Mouse (Mus musculus) liver, postnatal 0 days (tissue): ENCODE measurements around the gene Cflar. TPM values are rescaled to one million over a fixed set of nuclear protein-coding genes. Genes with fewer than 3 reads are reported as not detected.

Experiments
- ATAC-seq: fragments of 200-750 bp; cut with Nextera tagmentation; 2 replicates; pipeline ENCODE4 v1.8.0; 2017; ENCODE audit warnings: mild to moderate bottlenecking, moderate library complexity
- DNase-seq: peaks from one replicate; pipeline ENCODE4 v3.0.0-alpha.2; 2016
- H3K27ac ChIP-seq: fragments of 300-500 bp; sonication (generic); 2 replicates; pipeline ENCODE4 v1.5.1; 2014; ENCODE audit warnings: antibody characterized with exemption, moderate library complexity, mild to moderate bottlenecking, low read depth
- H3K27me3 ChIP-seq: fragments of 300-500 bp; sonication (generic); 2 replicates; pipeline ENCODE4 v1.6.1; 2014; ENCODE audit warnings: low read length, control low read depth, mixed read lengths; ENCODE audit not compliant: insufficient read depth
- H3K36me3 ChIP-seq: fragments of 300-500 bp; sonication (generic); replicated peaks from 2 replicates; pipeline ENCODE4 v1.6.1; 2014; ENCODE audit warnings: mild to moderate bottlenecking, control low read depth, low read length, moderate library complexity, mixed read lengths; ENCODE audit not compliant: insufficient read depth
- H3K4me1 ChIP-seq: fragments of 300-500 bp; sonication (generic); 2 replicates; pipeline ENCODE4 v1.6.1; 2014; ENCODE audit warnings: antibody characterized with exemption, mild to moderate bottlenecking, control low read depth; ENCODE audit not compliant: insufficient read depth
- H3K4me2 ChIP-seq: fragments of 300-500 bp; sonication (generic); 2 replicates; pipeline ENCODE4 v1.6.1; 2014; ENCODE audit warnings: low read depth, mild to moderate bottlenecking, low read length, moderate library complexity, mixed read lengths
- H3K4me3 ChIP-seq: fragments of 300-500 bp; sonication (generic); 2 replicates; pipeline ENCODE4 v1.5.1; 2014; ENCODE audit warnings: low read depth, low read length
- H3K9ac ChIP-seq: fragments of 300-500 bp; sonication (generic); replicated peaks from 2 replicates; pipeline ENCODE4 v1.6.1; 2014; ENCODE audit warnings: mild to moderate bottlenecking, moderate library complexity
- H3K9me3 ChIP-seq: fragments of 300-500 bp; sonication (generic); 2 replicates; pipeline ENCODE4 v1.6.1; 2016; ENCODE audit warnings: mild to moderate bottlenecking, control low read depth, low read length, mixed read lengths
- CTCF ChIP-seq: sonication (generic); IDR thresholded peaks from 2 replicates; pipeline ENCODE4 v1.5.1; 2016; ENCODE audit warnings: antibody characterized with exemption, low read depth
- EP300 ChIP-seq: IDR thresholded peaks from 2 replicates; pipeline ENCODE4 v1.6.1; 2016; ENCODE audit warnings: antibody characterized with exemption, low read depth, mild to moderate bottlenecking
- WGBS: fragments of 180-500 bp; shearing (Covaris S2); extraction: QIAGEN DNeasy Blood & Tissue Kit; methylation state at CpG from one replicate; pipeline ENCODE4 v1.1.7; 2014; ENCODE audit not compliant: insufficient replicate concordance; 5-methylcytosine and 5-hydroxymethylcytosine counted together
- polyA plus RNA-seq: library from polyadenylated mRNA; unstranded; fragments of >200 nt; fragmentation: Nextera tagmentation; extraction: Ambion mirVana; gene quantifications from 2 replicates; pipeline ENCODE4 v1.2.1, GENCODE M21; 2015

The Cflar gene
- polyA plus RNA-seq, 1 experiment from 2014 or later, result 30.2 TPM

GRCm38 (mm10) chr1:58727019-58727746 lies 15.9 kb downstream of the Cflar start:
- DNase-seq, result no peak
- Histone ChIP-seq H3K9ac (no peak overlapping the region), H3K4me2 (no peak overlapping the region), H3K27ac (peak overlapping the region; percentile 61), H3K4me1 (peaks cover 4% of the 10 kb centered on the region), H3K4me3 (no peak overlapping the region), H3K9me3 (no peaks in the 10 kb centered on the region), H3K27me3 (no peaks in the 10 kb centered on the region), H3K36me3 (peaks cover 36% of the 10 kb centered on the region)
- peak; percentile 41 for ATAC-seq
- TF ChIP-seq EP300 (0 out of 2 replicates have a peak, but pooled peaks have one; percentile 25), CTCF (peak; percentile 20; the same call in 1 of the 2 replicates)
- 57% methylated on average over 1 of the region's 1 CpGs for WGBS

DNA sequence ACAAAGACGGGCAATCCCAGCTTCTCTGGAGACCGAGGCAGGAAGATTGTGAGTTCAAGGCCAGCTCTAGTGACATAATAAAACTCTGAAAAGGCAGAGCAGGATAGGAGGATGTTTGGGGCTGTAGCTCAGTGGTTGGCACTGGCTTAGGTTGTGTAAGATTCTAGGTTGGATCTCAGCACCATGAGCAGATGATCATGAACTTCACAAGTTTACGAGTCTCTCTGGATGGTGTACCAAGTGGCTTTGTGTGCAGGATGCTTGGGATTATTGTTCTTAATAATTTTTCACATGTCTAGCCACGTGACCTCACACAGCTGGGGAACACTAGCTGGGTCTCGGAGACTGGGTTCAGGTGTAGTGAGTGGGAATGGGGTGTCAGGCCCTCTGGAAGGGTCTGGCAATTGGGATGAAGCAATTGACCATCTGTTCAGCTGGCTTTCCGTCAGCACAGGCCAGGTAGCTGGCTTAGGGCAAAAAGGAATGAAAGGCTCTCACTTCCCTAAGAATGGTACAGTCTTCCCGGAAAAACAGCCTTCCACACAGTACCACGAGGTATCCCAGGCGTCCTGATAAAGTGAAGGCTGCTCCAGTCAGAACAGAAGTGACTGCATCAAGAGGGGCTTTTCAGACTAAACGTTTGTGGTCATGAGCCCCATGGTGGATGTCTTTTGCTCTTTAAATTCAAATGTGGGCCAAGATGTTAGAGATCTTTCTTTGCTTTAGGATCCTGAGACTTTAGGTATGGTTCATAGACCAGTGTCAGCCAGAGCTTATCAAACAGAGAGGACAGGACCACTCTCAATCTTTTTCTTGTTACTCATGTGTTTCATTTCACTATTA lies 16.7 kb downstream of the Cflar start:
- DNase-seq, result no peak
- H3K27me3 ChIP-seq, result no peaks in the 10 kb centered on the region
- peaks cover 36% of the 10 kb centered on the region for H3K36me3 ChIP-seq
- no peak overlapping the region; the same call in 1 of the 2 replicates for H3K4me2 ChIP-seq
- ATAC-seq, result no peak
- no peaks in the 10 kb centered on the region for H3K9me3 ChIP-seq
- TF ChIP-seq CTCF, result no peak
- TF ChIP-seq EP300, result no peak
- H3K9ac ChIP-seq, result no peak overlapping the region
- H3K27ac ChIP-seq, result peak overlapping the region; percentile 61; the same call in 1 of the 2 replicates
- 80% methylated on average over 10 of the region's 10 CpGs for WGBS
- H3K4me1 ChIP-seq, result peaks cover 3% of the 10 kb centered on the region
- no peak overlapping the region for H3K4me3 ChIP-seq

DNA sequence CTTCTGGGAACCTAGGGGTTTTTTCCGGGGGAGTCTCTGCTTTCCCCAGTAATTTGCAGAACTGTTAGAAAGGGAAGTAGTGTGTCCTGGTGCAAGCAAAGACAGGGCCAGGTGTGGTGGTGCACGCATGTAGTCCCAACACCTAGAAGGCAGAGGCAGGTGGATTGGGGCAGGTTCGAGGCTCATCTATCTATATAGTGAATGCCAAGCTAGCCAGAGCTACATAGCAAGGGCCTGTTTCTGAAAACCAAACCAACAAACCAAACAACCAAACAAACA lies 17.2 kb downstream of the Cflar start:
- no peak overlapping the region for H3K4me2 ChIP-seq
- H3K4me3 ChIP-seq, result no peak overlapping the region
- no peak overlapping the region for H3K27ac ChIP-seq
- H3K36me3 ChIP-seq, result peaks cover 36% of the 10 kb centered on the region
- WGBS, result 70% methylated on average over 3 of the region's 3 CpGs
- no peaks in the 10 kb centered on the region for H3K27me3 ChIP-seq
- H3K9me3 ChIP-seq, result no peaks in the 10 kb centered on the region
- no peak overlapping the region for H3K9ac ChIP-seq
- DNase-seq (no peak), ATAC-seq (no peak)
- H3K4me1 ChIP-seq, result peaks cover 3% of the 10 kb centered on the region
- no peak for TF ChIP-seq CTCF
- no peak for TF ChIP-seq EP300

- H3K4me1 ChIP-seq, result no peaks in the 10 kb centered on the region
- ATAC-seq (no peak), DNase-seq (no peak)
- no peak overlapping the region for H3K27ac ChIP-seq
- no peak for TF ChIP-seq EP300
- no peak for TF ChIP-seq CTCF
- H3K27me3 ChIP-seq, result no peaks in the 10 kb centered on the region
- WGBS, result 80% methylated on average over 2 of the region's 2 CpGs
- no peak overlapping the region for H3K4me2 ChIP-seq
- no peak overlapping the region for H3K9ac ChIP-seq
- no peak overlapping the region for H3K4me3 ChIP-seq
- H3K36me3 ChIP-seq, result peaks cover 57% of the 10 kb centered on the region
- H3K9me3 ChIP-seq, result no peaks in the 10 kb centered on the region
Observed at GRCm38 (mm10) chr1:58733636-58734035, 22.3 kb downstream of the Cflar start.

DNA sequence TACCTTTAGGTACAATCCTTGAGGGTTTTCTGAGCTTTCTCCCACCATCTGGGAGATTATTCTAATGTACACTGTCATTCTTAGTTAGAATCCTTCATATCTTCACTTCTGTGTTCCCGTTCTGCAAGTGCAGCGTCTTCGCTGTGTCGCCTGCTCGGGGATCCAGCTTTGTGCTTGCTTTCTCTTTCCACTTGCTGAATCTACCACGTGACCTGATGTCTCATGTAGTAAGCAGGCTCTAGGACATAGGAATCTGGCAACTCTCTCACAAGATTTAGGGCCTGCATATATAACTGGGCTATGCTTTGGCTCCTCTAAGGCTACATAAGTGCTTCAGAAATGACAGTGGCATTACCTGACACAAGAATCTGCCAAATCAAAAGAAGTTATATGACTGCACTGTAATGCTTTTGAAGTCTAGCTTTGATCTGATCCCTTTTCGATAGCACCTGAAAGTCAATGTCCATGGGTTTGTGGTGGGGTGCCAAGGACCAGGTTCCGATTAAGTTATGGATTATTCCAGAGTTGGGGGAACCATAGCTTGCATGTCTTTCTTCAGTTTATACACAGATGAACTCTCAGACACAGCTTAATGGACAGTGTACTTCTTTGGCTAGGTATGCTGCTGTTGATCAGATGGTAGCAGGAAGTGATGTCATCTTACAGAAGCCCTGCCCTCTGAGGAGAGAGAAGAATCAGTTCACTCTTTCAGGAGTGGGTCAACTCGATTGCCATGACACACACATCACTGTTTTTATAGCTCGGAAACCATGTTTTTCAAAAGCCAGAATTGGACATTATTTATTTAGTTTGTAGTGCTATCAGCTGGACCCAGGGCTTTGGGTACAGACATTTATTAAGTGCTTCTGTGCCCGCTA lies 23.0 kb downstream of the Cflar start:
- WGBS, result 83% methylated on average over 11 of the region's 11 CpGs
- Histone ChIP-seq H3K27ac (no peak overlapping the region), H3K36me3 (peaks cover 54% of the 10 kb centered on the region), H3K4me1 (no peaks in the 10 kb centered on the region), H3K9ac (no peak overlapping the region), H3K4me3 (no peak overlapping the region), H3K9me3 (no peaks in the 10 kb centered on the region), H3K27me3 (no peaks in the 10 kb centered on the region), H3K4me2 (no peak overlapping the region)
- TF ChIP-seq EP300 (no peak), CTCF (no peak)
- DNase-seq (no peak), ATAC-seq (no peak)

- no peaks in the 10 kb centered on the region for H3K27me3 ChIP-seq
- H3K4me2 ChIP-seq, result no peak overlapping the region
- ATAC-seq (no peak), DNase-seq (no peak)
- no peaks in the 10 kb centered on the region for H3K9me3 ChIP-seq
- H3K36me3 ChIP-seq, result peaks cover 63% of the 10 kb centered on the region
- no peak overlapping the region for H3K4me3 ChIP-seq
- TF ChIP-seq CTCF (no peak), EP300 (no peak)
- 87% methylated on average over 7 of the region's 7 CpGs for WGBS
- H3K4me1 ChIP-seq, result no peaks in the 10 kb centered on the region
- no peak overlapping the region for H3K9ac ChIP-seq
- no peak overlapping the region for H3K27ac ChIP-seq
Observed at GRCm38 (mm10) chr1:58735962-58736361, 24.7 kb downstream of the Cflar start.
